Mouse (Mus musculus) left cerebral cortex, postnatal 10 days (tissue): ENCODE measurements at regions not wholly inside any gene's neighbourhood (a gene's known extent, or its start where the extent isn't known, plus 50 kb on each side); places are given as distances from the start of the nearest gene placed in this dataset.

Experiments
- DNase-seq, 2 experiments: peaks; one replicate each; pipeline ENCODE4 v3.0.0; 2021 to 2022; ENCODE audit warnings: low spot score in 2 of 2, mixed read lengths in 1 of 2; ENCODE audit errors: extremely low spot score in 1 of 2
- intact Hi-C: fragments of 180-260 bp; cut with DNase I; formaldehyde crosslinking; loops from one replicate; pipeline ENCODE4 v1.15.1; 2025

- intact Hi-C loops = no loop called here
- peak in 1 of 2 experiments; percentile 56 for DNase-seq
These were observed 277.2 kb upstream of the Tshz3 start for GRCm38 (mm10) chr7:36420741-36421140.

GRCm38 (mm10) chr7:36449181-36449915, 248.6 kb upstream of the Tshz3 start:
- intact Hi-C loops = no loop called here
- DNase-seq = peak; percentile 23 to 46

- intact Hi-C loops = no loop called here
- DNase-seq = no peak
These were observed 244.1 kb upstream of the Tshz3 start for GRCm38 (mm10) chr7:36453816-36454215.

- intact Hi-C loops = no loop called here
- DNase-seq = peak in 1 of 2 experiments; percentile 25
These were observed 241.8 kb upstream of the Tshz3 start for GRCm38 (mm10) chr7:36456080-36456479.

- intact Hi-C loops = no loop called here
- no peak for DNase-seq
These were observed 235.5 kb upstream of the Tshz3 start for GRCm38 (mm10) chr7:36462422-36462833.

GRCm38 (mm10) chr7:36469386-36469785, 228.5 kb upstream of the Tshz3 start:
- intact Hi-C loops = no loop called here
- no peak for DNase-seq

- DNase-seq = no peak
- intact Hi-C loops = no loop called here
These were observed 224.4 kb upstream of the Tshz3 start for GRCm38 (mm10) chr7:36473532-36473931.

- intact Hi-C loops = no loop called here
- peak in 1 of 2 experiments; percentile 13 for DNase-seq
These were observed 221.5 kb upstream of the Tshz3 start for GRCm38 (mm10) chr7:36476434-36476833.

GRCm38 (mm10) chr7:36476851-36477644, 220.9 kb upstream of the Tshz3 start:
- peak in 1 of 2 experiments; percentile 10 for DNase-seq

GRCm38 (mm10) chr7:36488155-36488554, 209.8 kb upstream of the Tshz3 start:
- intact Hi-C loops = no loop called here

More at GRCm38 (mm10) chr7:36476851-36477644, 220.9 kb upstream of the Tshz3 start:
- intact Hi-C loops = no loop called here

GRCm38 (mm10) chr7:36491173-36491581, 206.7 kb upstream of the Tshz3 start:
- intact Hi-C loops = no loop called here
- no peak for DNase-seq

More at GRCm38 (mm10) chr7:36488155-36488554, 209.8 kb upstream of the Tshz3 start:
- DNase-seq = no peak

- no peak for DNase-seq
- intact Hi-C loops = no loop called here
These were observed 193.7 kb upstream of the Tshz3 start for GRCm38 (mm10) chr7:36504010-36504875.

- no peak for DNase-seq
- intact Hi-C loops = no loop called here
These were observed 190.0 kb upstream of the Tshz3 start for GRCm38 (mm10) chr7:36507895-36508431.

- DNase-seq = no peak
- intact Hi-C loops = no loop called here
These were observed 184.2 kb upstream of the Tshz3 start for GRCm38 (mm10) chr7:36513680-36514079.

- no peak for DNase-seq
- intact Hi-C loops = no loop called here
These were observed 181.7 kb upstream of the Tshz3 start for GRCm38 (mm10) chr7:36516094-36516663.

- no peak for DNase-seq
- intact Hi-C loops = no loop called here
These were observed 178.9 kb upstream of the Tshz3 start for GRCm38 (mm10) chr7:36519027-36519426.

- intact Hi-C loops = no loop called here
- peak in 1 of 2 experiments; percentile 21 for DNase-seq
These were observed 175.0 kb upstream of the Tshz3 start for GRCm38 (mm10) chr7:36522960-36523359.

GRCm38 (mm10) chr7:36526148-36526547, 171.8 kb upstream of the Tshz3 start:
- no peak for DNase-seq
- intact Hi-C loops = no loop called here
